Mouse (Mus musculus): ENCODE results near the gene Usp11. TPM values are rescaled to one million over a fixed set of nuclear protein-coding genes. Genes with fewer than 3 reads are reported as not detected.

The Usp11 gene
- polyA plus RNA-seq, 1 experiment from 2014 or later: 33.0 TPM

- ATAC-seq (replicated peaks; ENCODE audit: low FRiP score) (peak; percentile 86), DNase-seq (ENCODE audit: low spot score) (peak; percentile 76)
- no peaks in the 10 kb centered on the region for H3K9me3 ChIP-seq (ENCODE audit: control insufficient read depth, low read length)
- WGBS: 11% methylated on average over 33 of the region's 33 CpGs
- peak overlapping the region; percentile 78 for H3K4me3 ChIP-seq (ENCODE audit: low read depth, low read length)
- H3K27ac ChIP-seq (ENCODE audit: low read depth, low read length): peak overlapping the region; percentile 91
- H3K9ac ChIP-seq (ENCODE audit: low read depth, low read length): peak overlapping the region; percentile 91
- peaks cover 8% of the 10 kb centered on the region; the same call in 1 of the 2 replicates for H3K4me1 ChIP-seq (replicated peaks; ENCODE audit: control insufficient read depth, insufficient read depth, low read length)
- H3K36me3 ChIP-seq (ENCODE audit: control insufficient read depth, insufficient read depth, low read length): peaks cover 2% of the 10 kb centered on the region; the same call in 1 of the 2 replicates
- H3K4me2 ChIP-seq: peak overlapping the region; percentile 80
- no peaks in the 10 kb centered on the region for H3K27me3 ChIP-seq (replicated peaks; ENCODE audit: control insufficient read depth, insufficient read depth, low read length)
Measured at GRCm38 (mm10) chrX:20688068-20688547, 15.6 kb upstream of the Usp11 start.

- ATAC-seq (replicated peaks; ENCODE audit: low FRiP score) (peak; percentile 40), DNase-seq (ENCODE audit: low spot score) (peak; percentile 52)
- 6% methylated on average over 17 of the region's 35 CpGs for WGBS
- Histone ChIP-seq H3K4me3 (ENCODE audit: low read depth, low read length) (peak overlapping the region; percentile 78), H3K36me3 (ENCODE audit: control insufficient read depth, insufficient read depth, low read length) (peaks cover 4% of the 10 kb centered on the region; the same call in 1 of the 2 replicates), H3K27ac (ENCODE audit: low read depth, low read length) (peak overlapping the region; percentile 91), H3K27me3 (replicated peaks; ENCODE audit: control insufficient read depth, insufficient read depth, low read length) (no peaks in the 10 kb centered on the region), H3K4me1 (replicated peaks; ENCODE audit: control insufficient read depth, insufficient read depth, low read length) (peaks cover 8% of the 10 kb centered on the region; the same call in 1 of the 2 replicates), H3K4me2 (peak overlapping the region; percentile 80), H3K9me3 (ENCODE audit: control insufficient read depth, low read length) (no peaks in the 10 kb centered on the region), H3K9ac (ENCODE audit: low read depth, low read length) (peak overlapping the region; percentile 91)
Measured at GRCm38 (mm10) chrX:20688615-20689014, 15.1 kb upstream of the Usp11 start.

- WGBS: 70% methylated on average over 3 of the region's 3 CpGs
- H3K27me3 ChIP-seq (replicated peaks; ENCODE audit: control insufficient read depth, insufficient read depth, low read length): no peaks in the 10 kb centered on the region
- no peaks in the 10 kb centered on the region for H3K9me3 ChIP-seq (ENCODE audit: control insufficient read depth, low read length)
- H3K36me3 ChIP-seq (ENCODE audit: control insufficient read depth, insufficient read depth, low read length): peaks cover 11% of the 10 kb centered on the region; the same call in 1 of the 2 replicates
- H3K27ac ChIP-seq (ENCODE audit: low read depth, low read length): no peak overlapping the region
- no peak overlapping the region for H3K9ac ChIP-seq (ENCODE audit: low read depth, low read length)
- DNase-seq (ENCODE audit: low spot score) (no peak), ATAC-seq (replicated peaks; ENCODE audit: low FRiP score) (no peak)
- no peak overlapping the region for H3K4me3 ChIP-seq (ENCODE audit: low read depth, low read length)
- H3K4me1 ChIP-seq (replicated peaks; ENCODE audit: control insufficient read depth, insufficient read depth, low read length): peaks cover 8% of the 10 kb centered on the region; the same call in 1 of the 2 replicates
- H3K4me2 ChIP-seq: no peak overlapping the region
Measured at GRCm38 (mm10) chrX:20691566-20691965, 12.1 kb upstream of the Usp11 start.

- H3K36me3 ChIP-seq (ENCODE audit: control insufficient read depth, insufficient read depth, low read length): peaks cover 14% of the 10 kb centered on the region; the same call in 1 of the 2 replicates
- no peak overlapping the region for H3K4me2 ChIP-seq
- H3K9ac ChIP-seq (ENCODE audit: low read depth, low read length): no peak overlapping the region
- H3K4me1 ChIP-seq (replicated peaks; ENCODE audit: control insufficient read depth, insufficient read depth, low read length): peaks cover 8% of the 10 kb centered on the region; the same call in 1 of the 2 replicates
- no peak overlapping the region for H3K4me3 ChIP-seq (ENCODE audit: low read depth, low read length)
- H3K9me3 ChIP-seq (ENCODE audit: control insufficient read depth, low read length): no peaks in the 10 kb centered on the region
- H3K27me3 ChIP-seq (replicated peaks; ENCODE audit: control insufficient read depth, insufficient read depth, low read length): no peaks in the 10 kb centered on the region
- DNase-seq (ENCODE audit: low spot score): no peak
- H3K27ac ChIP-seq (ENCODE audit: low read depth, low read length): no peak overlapping the region
- WGBS: 74% methylated on average over 1 of the region's 1 CpGs
- no peak for ATAC-seq (replicated peaks; ENCODE audit: low FRiP score)
Measured at GRCm38 (mm10) chrX:20692616-20693015, 11.1 kb upstream of the Usp11 start.

- 86% methylated on average over 4 of the region's 4 CpGs for WGBS
- Histone ChIP-seq H3K36me3 (ENCODE audit: control insufficient read depth, insufficient read depth, low read length) (peaks cover 14% of the 10 kb centered on the region; the same call in 1 of the 2 replicates), H3K4me3 (ENCODE audit: low read depth, low read length) (no peak overlapping the region), H3K27me3 (replicated peaks; ENCODE audit: control insufficient read depth, insufficient read depth, low read length) (no peaks in the 10 kb centered on the region), H3K4me1 (replicated peaks; ENCODE audit: control insufficient read depth, insufficient read depth, low read length) (no peaks in the 10 kb centered on the region), H3K9me3 (ENCODE audit: control insufficient read depth, low read length) (no peaks in the 10 kb centered on the region), H3K4me2 (no peak overlapping the region), H3K9ac (ENCODE audit: low read depth, low read length) (no peak overlapping the region), H3K27ac (ENCODE audit: low read depth, low read length) (no peak overlapping the region)
- DNase-seq (ENCODE audit: low spot score): no peak
- ATAC-seq (replicated peaks; ENCODE audit: low FRiP score): no peak
Measured at GRCm38 (mm10) chrX:20695842-20696241, 7.9 kb upstream of the Usp11 start.

DNA sequence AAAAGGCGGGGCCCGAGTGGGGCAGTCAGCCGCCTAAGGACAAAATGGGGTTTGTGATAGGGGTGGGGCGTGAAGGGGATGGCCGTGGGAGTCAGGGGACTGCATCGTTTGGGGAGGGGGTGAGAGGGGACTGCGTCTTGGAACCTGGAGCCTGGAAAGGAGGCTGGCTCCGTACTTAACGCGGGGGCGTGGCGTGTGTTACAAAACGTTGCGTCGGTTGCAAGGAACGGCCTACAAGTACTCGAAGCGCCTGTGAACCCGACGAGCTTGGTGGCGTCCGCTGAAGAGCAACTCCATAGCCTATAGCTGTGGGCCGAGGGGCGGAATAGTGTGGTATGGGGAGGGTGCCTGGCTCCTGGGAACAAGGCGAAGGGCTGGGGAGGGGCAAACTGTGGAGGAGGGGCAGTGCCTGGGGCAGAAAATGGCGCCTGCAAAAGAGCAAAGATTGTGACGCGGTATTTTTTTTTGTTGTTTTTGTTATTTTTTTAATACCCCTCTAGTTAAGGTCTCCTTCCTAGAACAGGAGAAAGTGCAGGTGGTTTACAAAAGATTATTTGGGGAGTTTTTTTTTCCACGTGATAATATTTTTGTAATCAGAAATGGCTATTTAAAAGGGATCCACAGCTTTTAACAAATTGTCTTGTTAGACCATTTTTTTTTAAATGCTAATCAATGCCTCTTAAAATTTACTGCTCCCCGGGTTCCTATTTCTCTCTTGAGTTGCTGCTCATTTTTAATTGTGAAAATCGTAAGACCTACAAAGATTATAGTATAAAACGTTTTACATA is 783 bp downstream of the Usp11 start:
- ATAC-seq (replicated peaks; ENCODE audit: low FRiP score) (peak; percentile 95), DNase-seq (ENCODE audit: low spot score) (peak; percentile 80)
- Histone ChIP-seq H3K4me3 (ENCODE audit: low read depth, low read length) (peak overlapping the region; percentile 65), H3K36me3 (ENCODE audit: control insufficient read depth, insufficient read depth, low read length) (no peaks in the 10 kb centered on the region), H3K27me3 (replicated peaks; ENCODE audit: control insufficient read depth, insufficient read depth, low read length) (no peaks in the 10 kb centered on the region), H3K27ac (ENCODE audit: low read depth, low read length) (peak overlapping the region; percentile 89), H3K9me3 (ENCODE audit: control insufficient read depth, low read length) (no peaks in the 10 kb centered on the region), H3K4me2 (peak overlapping the region; percentile 62), H3K9ac (ENCODE audit: low read depth, low read length) (peak overlapping the region; percentile 68), H3K4me1 (replicated peaks; ENCODE audit: control insufficient read depth, insufficient read depth, low read length) (no peaks in the 10 kb centered on the region; the same call in 1 of the 2 replicates)
- 16% methylated on average over 31 of the region's 32 CpGs for WGBS

GRCm38 (mm10) chrX:20705083-20705402 is 1.3 kb downstream of the Usp11 start:
- 27% methylated on average over 3 of the region's 3 CpGs for WGBS
- no peaks in the 10 kb centered on the region for H3K9me3 ChIP-seq (ENCODE audit: control insufficient read depth, low read length)
- ATAC-seq (replicated peaks; ENCODE audit: low FRiP score) (no peak), DNase-seq (ENCODE audit: low spot score) (no peak)
- H3K4me1 ChIP-seq (replicated peaks; ENCODE audit: control insufficient read depth, insufficient read depth, low read length): no peaks in the 10 kb centered on the region; the same call in 1 of the 2 replicates
- no peaks in the 10 kb centered on the region for H3K27me3 ChIP-seq (replicated peaks; ENCODE audit: control insufficient read depth, insufficient read depth, low read length)
- peak overlapping the region; percentile 62 for H3K4me2 ChIP-seq
- 0 out of 2 replicates have a peak overlapping the region, but pooled peaks have one; percentile 40 for H3K9ac ChIP-seq (ENCODE audit: low read depth, low read length)
- peak overlapping the region; percentile 65 for H3K4me3 ChIP-seq (ENCODE audit: low read depth, low read length)
- no peaks in the 10 kb centered on the region for H3K36me3 ChIP-seq (ENCODE audit: control insufficient read depth, insufficient read depth, low read length)
- H3K27ac ChIP-seq (ENCODE audit: low read depth, low read length): no peak overlapping the region; the same call in 1 of the 2 replicates

- Histone ChIP-seq H3K4me2 (no peak overlapping the region), H3K4me3 (ENCODE audit: low read depth, low read length) (no peak overlapping the region), H3K36me3 (ENCODE audit: control insufficient read depth, insufficient read depth, low read length) (no peaks in the 10 kb centered on the region), H3K9me3 (ENCODE audit: control insufficient read depth, low read length) (no peaks in the 10 kb centered on the region), H3K27ac (ENCODE audit: low read depth, low read length) (no peak overlapping the region), H3K9ac (ENCODE audit: low read depth, low read length) (no peak overlapping the region), H3K27me3 (replicated peaks; ENCODE audit: control insufficient read depth, insufficient read depth, low read length) (no peaks in the 10 kb centered on the region), H3K4me1 (replicated peaks; ENCODE audit: control insufficient read depth, insufficient read depth, low read length) (no peaks in the 10 kb centered on the region)
- ATAC-seq (replicated peaks; ENCODE audit: low FRiP score): no peak
- no peak for DNase-seq (ENCODE audit: low spot score)
- 74% methylated on average over 5 of the region's 5 CpGs for WGBS
Measured at GRCm38 (mm10) chrX:20728681-20729080, 25.0 kb downstream of the Usp11 start.
